Mouse (Mus musculus) CH12.LX (cell line): ENCODE results near the gene Rgs5.

Experiments
- CTCF ChIP-seq, 2 experiments: IDR thresholded peaks in 1 of 2; conservative IDR thresholded peaks in 1 of 2; 2 replicates each; pipeline ENCODE4 v1.5.1; 2011 to 2012; ENCODE audit warnings: low read depth in 2 of 2, low read length in 2 of 2, improper control_type of control experiment in 1 of 2, inconsistent platforms in 1 of 2, mild to moderate bottlenecking in 1 of 2, moderate library complexity in 1 of 2
- E2F4 ChIP-seq: IDR thresholded peaks from 2 replicates; pipeline ENCODE4 v1.6.1; 2011; ENCODE audit warnings: low read depth, low read length, improper control_type of control experiment; ENCODE audit not compliant: insufficient replicate concordance
- EP300 ChIP-seq: IDR thresholded peaks from 2 replicates; pipeline ENCODE4 v1.6.1; 2011; ENCODE audit warnings: low read length, improper control_type of control experiment
- MAZ ChIP-seq: IDR thresholded peaks from 2 replicates; pipeline ENCODE4 v1.6.1; 2012; ENCODE audit warnings: low read depth, mild to moderate bottlenecking, inconsistent platforms, low read length, improper control_type of control experiment, moderate library complexity
- MEF2A ChIP-seq: IDR thresholded peaks from 2 replicates; pipeline ENCODE4 v1.6.1; 2014; ENCODE audit warnings: low read depth, mild to moderate bottlenecking, inconsistent platforms, low read length, improper control_type of control experiment, borderline replicate concordance
- SMC3 ChIP-seq: IDR thresholded peaks from 2 replicates; pipeline ENCODE4 v1.6.1; 2011; ENCODE audit warnings: low read depth, low read length, improper control_type of control experiment
- UBTF ChIP-seq: IDR thresholded peaks from 2 replicates; pipeline ENCODE4 v1.6.1; 2012; ENCODE audit warnings: low read depth, mild to moderate bottlenecking, inconsistent platforms, low read length, improper control_type of control experiment, moderate library complexity
- ZKSCAN1 ChIP-seq: IDR thresholded peaks from 2 replicates; pipeline ENCODE4 v1.6.1; 2012; ENCODE audit warnings: low read depth, inconsistent platforms, low read length, improper control_type of control experiment, borderline replicate concordance

DNA sequence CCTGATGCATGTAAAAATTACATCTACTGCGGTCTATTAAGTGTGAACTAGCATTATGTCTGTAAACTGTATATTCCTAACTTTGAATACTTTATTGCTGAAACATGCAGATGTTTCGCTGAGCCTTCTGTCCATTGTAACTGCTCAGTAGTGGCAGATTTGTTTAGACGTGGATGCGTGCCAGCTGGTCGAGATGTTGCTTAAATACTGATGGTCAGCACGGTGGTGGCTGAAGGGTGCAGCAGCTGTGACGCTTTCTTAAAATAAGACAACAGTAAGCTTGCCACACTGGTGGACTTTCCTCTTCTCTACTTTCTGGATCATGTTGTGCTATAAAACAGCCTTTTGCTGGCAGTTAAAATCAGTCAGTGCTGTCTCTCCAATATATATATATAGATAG is 25.6 kb upstream of the Rgs5 start:
- TF ChIP-seq CTCF (conservative IDR thresholded peaks at IDR 0.05 in 1 of 2, IDR thresholded peaks at IDR 0.05 in 1 of 2; ENCODE audit: low read depth in 2 of 2, low read length in 2 of 2) (no peak), SMC3 (no peak), UBTF (no peak), E2F4 (no peak), ZKSCAN1 (no peak), MAZ (no peak), EP300 (no peak), MEF2A (no peak)
